Mouse (Mus musculus) cerebellum, adult 2 months (tissue): ENCODE measurements around the gene Gm29094.
"Not testable (repeated sequence)": the region's sequence is repeated elsewhere in the genome, so short reads cannot be mapped to it uniquely, and the experiment has no call there.

ENCODE experiments used
- CTCF ChIP-seq: fragments of 200-500 bp; IDR thresholded peaks from 2 replicates; pipeline ENCODE4 v1.5.1; 2011; ENCODE audit warnings: low read depth, mild to moderate bottlenecking, control low read depth, low read length, moderate library complexity, borderline replicate concordance; ENCODE audit not compliant: insufficient read depth
- POLR2A ChIP-seq: fragments of 200-500 bp; IDR thresholded peaks from 2 replicates; pipeline ENCODE4 v1.6.1; 2011; ENCODE audit warnings: low read length, control low read depth, borderline replicate concordance; ENCODE audit not compliant: insufficient read depth

DNA sequence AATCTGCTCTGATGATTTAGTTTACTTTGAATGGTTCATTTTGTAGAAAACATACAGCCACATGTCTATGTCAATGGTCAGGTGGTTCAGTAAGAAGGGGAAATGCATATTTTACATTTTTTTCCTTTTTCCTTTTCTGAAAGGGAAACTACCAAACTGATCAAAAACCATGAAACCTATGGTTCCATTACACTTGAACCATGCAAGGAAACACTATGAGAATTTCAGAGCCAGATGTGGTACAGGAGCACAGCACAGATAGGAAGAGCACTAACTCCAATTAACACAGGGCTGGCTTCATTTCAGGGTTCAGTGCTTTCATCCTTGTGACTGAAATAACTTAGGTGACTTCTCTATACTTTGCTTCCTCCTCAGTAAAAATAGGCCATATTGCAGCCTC, 3.1 kb downstream of the Gm29094 start:
- TF ChIP-seq CTCF, POLR2A: not testable (repeated sequence)
